Mouse (Mus musculus) gonadal fat pad, adult 2 months (tissue): ENCODE data around the gene Phlda1. TPM values are rescaled to one million over a fixed set of nuclear protein-coding genes. Genes with fewer than 3 reads are reported as not detected.
"Not testable (repeated sequence)": the region's sequence is repeated elsewhere in the genome, so short reads cannot be mapped to it uniquely, and the experiment has no call there.

Experiments used
- DNase-seq: peaks from one replicate; pipeline ENCODE4 v3.0.0-alpha.2; 2012; ENCODE audit warnings: low read depth
- polyA plus RNA-seq: library from polyadenylated mRNA; depleted of rRNA; stranded (reverse); fragments of >200 nt; gene quantifications from 2 replicates; pipeline ENCODE4 v1.2.3, GENCODE M21; 2012; rRNA removed

Gene Phlda1
- 25.0 and 50.0 TPM in 2 replicates for polyA plus RNA-seq

- no peak for DNase-seq
These were observed at the start of gene Phlda1 for GRCm38 (mm10) chr10:111506101-111506925. TSS of gene Phlda1 (plus strand) at chr10:111506286.

GRCm38 (mm10) chr10:111458088-111458487, 48.0 kb upstream of the Phlda1 start:
- no peak for DNase-seq

GRCm38 (mm10) chr10:111459040-111459439, 47.0 kb upstream of the Phlda1 start:
- no peak for DNase-seq

GRCm38 (mm10) chr10:111459874-111460273, 46.2 kb upstream of the Phlda1 start:
- DNase-seq, result no peak

GRCm38 (mm10) chr10:111460381-111460780, 45.7 kb upstream of the Phlda1 start:
- DNase-seq, result no peak

- DNase-seq, result no peak
These were observed 41.3 kb upstream of the Phlda1 start for GRCm38 (mm10) chr10:111464833-111465232.

- DNase-seq, result no peak
These were observed 40.7 kb upstream of the Phlda1 start for GRCm38 (mm10) chr10:111465409-111465808.

GRCm38 (mm10) chr10:111471166-111471565, 34.9 kb upstream of the Phlda1 start:
- DNase-seq, result no peak

GRCm38 (mm10) chr10:111472686-111473510, 33.2 kb upstream of the Phlda1 start, which contains the start of gene Nap1l1:
TSS of gene Nap1l1 (plus strand) at chr10:111473223.
- no peak for DNase-seq

- no peak for DNase-seq
These were observed 32.3 kb upstream of the Phlda1 start for GRCm38 (mm10) chr10:111473511-111474371.

- no peak for DNase-seq
These were observed 29.8 kb upstream of the Phlda1 start for GRCm38 (mm10) chr10:111476301-111476700.

- no peak for DNase-seq
These were observed 29.0 kb upstream of the Phlda1 start for GRCm38 (mm10) chr10:111476989-111477510.

GRCm38 (mm10) chr10:111479599-111479998, 26.5 kb upstream of the Phlda1 start:
- no peak for DNase-seq

GRCm38 (mm10) chr10:111482654-111483053, 23.4 kb upstream of the Phlda1 start:
- DNase-seq, result no peak

GRCm38 (mm10) chr10:111484079-111484478, 22.0 kb upstream of the Phlda1 start:
- no peak for DNase-seq

GRCm38 (mm10) chr10:111488793-111489192, 17.3 kb upstream of the Phlda1 start:
- DNase-seq, result no peak

- not testable (repeated sequence) for DNase-seq
These were observed 16.0 kb upstream of the Phlda1 start for GRCm38 (mm10) chr10:111490079-111490478.

GRCm38 (mm10) chr10:111495888-111496287, 10.2 kb upstream of the Phlda1 start:
- no peak for DNase-seq

- no peak for DNase-seq
These were observed 6.2 kb upstream of the Phlda1 start for GRCm38 (mm10) chr10:111499892-111500291.

- DNase-seq, result no peak
These were observed 3.0 kb upstream of the Phlda1 start for GRCm38 (mm10) chr10:111503071-111503470.

- no peak for DNase-seq
These were observed 2.4 kb upstream of the Phlda1 start for GRCm38 (mm10) chr10:111503716-111504115.
